Mouse (Mus musculus) olfactory bulb, adult 2 months (tissue): ENCODE measurements around the gene Nectin2.

Experiments used
- CTCF ChIP-seq: fragments of 200-500 bp; IDR thresholded peaks from 2 replicates; pipeline ENCODE4 v1.5.1; 2012; ENCODE audit warnings: low read depth, mild to moderate bottlenecking, low read length, moderate library complexity; ENCODE audit not compliant: insufficient read depth
- POLR2A ChIP-seq: fragments of 200-500 bp; IDR thresholded peaks from 2 replicates; pipeline ENCODE4 v1.6.1; 2012; ENCODE audit warnings: mild to moderate bottlenecking, low read depth, low read length, moderate library complexity; ENCODE audit not compliant: insufficient read depth

- TF ChIP-seq CTCF (no peak), POLR2A (no peak)
Observed at GRCm38 (mm10) chr7:19691434-19691833, 58.8 kb downstream of the Nectin2 start.
